Mouse (Mus musculus) erythroblast, adult 5-6 weeks (primary cell): Measurements from ENCODE around the gene Snupn. TPM values are rescaled to one million over a fixed set of nuclear protein-coding genes. Genes with fewer than 3 reads are reported as not detected.
"Not testable (repeated sequence)": the region's sequence is repeated elsewhere in the genome, so short reads cannot be mapped to it uniquely, and the experiment has no call there.

Experiments used
- ATAC-seq: replicated peaks from 2 replicates; pipeline ENCODE4 v1.8.0; 2016; ENCODE audit warnings: moderate number of reproducible peaks, mild to moderate bottlenecking, moderate TSS enrichment, inconsistent platforms; ENCODE audit not compliant: poor library complexity, low FRiP score, severe bottlenecking
- total RNA-seq, 2 experiments: library from RNA; stranded (forward) in 1 of 2; stranded (reverse) in 1 of 2; fragments of 150-400 nt in 1 of 2; fragments of 200-764, 138-1000 nt in 1 of 2; gene quantifications; 2 replicates each; pipeline versions ENCODE4 v1.2.3 to v1.2.4; 2015 to 2017; ENCODE audit warnings: low replicate concordance in 2 of 2

Gene Snupn
- total RNA-seq, 2 experiments from 2014 or later: 1.6 to 4.0 TPM

GRCm38 (mm10) chr9:56995198-56996027 lies 44.7 kb downstream of the Snupn start:
- peak; percentile 67 for ATAC-seq

- no peak for ATAC-seq
Observed at GRCm38 (mm10) chr9:56996028-56996346, 45.3 kb downstream of the Snupn start.

- not testable (repeated sequence) for ATAC-seq
Observed at GRCm38 (mm10) chr9:56997206-56997605, 46.5 kb downstream of the Snupn start.

GRCm38 (mm10) chr9:57003011-57003410 lies 52.3 kb downstream of the Snupn start:
- no peak for ATAC-seq

- ATAC-seq: no peak
Observed at GRCm38 (mm10) chr9:57012393-57012792, 61.7 kb downstream of the Snupn start.

GRCm38 (mm10) chr9:57012895-57013294 lies 62.2 kb downstream of the Snupn start:
- no peak for ATAC-seq

GRCm38 (mm10) chr9:57013756-57014155 lies 63.1 kb downstream of the Snupn start:
- ATAC-seq: no peak

- ATAC-seq: no peak
Observed at GRCm38 (mm10) chr9:57014766-57015165, 64.1 kb downstream of the Snupn start.

- ATAC-seq: no peak
Observed at GRCm38 (mm10) chr9:57017631-57018030, 67.0 kb downstream of the Snupn start.

- no peak for ATAC-seq
Observed at GRCm38 (mm10) chr9:57031756-57032155, 81.1 kb downstream of the Snupn start.

Other genes with a start within 250 kb of the Snupn start
- not detected in 2 replicates for gene Lingo1, start 154.4 kb upstream of the Snupn start, total RNA-seq (2015; ENCODE audit: low replicate concordance)
- not detected in 2 replicates for gene Lingo1, start 154.4 kb upstream of the Snupn start, total RNA-seq (2017; ENCODE audit: low replicate concordance)
- not detected in 2 replicates for gene Odf3l1, start 86.2 kb upstream of the Snupn start, total RNA-seq (2015; ENCODE audit: low replicate concordance)
- gene Odf3l1, start 86.2 kb upstream of the Snupn start, total RNA-seq (2017; ENCODE audit: low replicate concordance): not detected in 2 replicates
- gene Cspg4, start 85.8 kb upstream of the Snupn start, total RNA-seq (2015; ENCODE audit: low replicate concordance): not detected in 2 replicates
- gene Cspg4, start 85.8 kb upstream of the Snupn start, total RNA-seq (2017; ENCODE audit: low replicate concordance): 0.28 TPM in 1 of 2 replicates, not detected in the other
- 0.38 and 1.3 TPM in 2 replicates for gene Snx33, start 22.5 kb upstream of the Snupn start, total RNA-seq (2015; ENCODE audit: low replicate concordance)
- 0.17 and 0.56 TPM in 2 replicates for gene Snx33, start 22.5 kb upstream of the Snupn start, total RNA-seq (2017; ENCODE audit: low replicate concordance)
- gene Imp3, start 13.4 kb upstream of the Snupn start, total RNA-seq (2015; ENCODE audit: low replicate concordance): 18.4 and 45.7 TPM in 2 replicates
- 15.3 and 20.1 TPM in 2 replicates for gene Imp3, start 13.4 kb upstream of the Snupn start, total RNA-seq (2017; ENCODE audit: low replicate concordance)
- gene Ptpn9, start 44.0 kb downstream of the Snupn start, total RNA-seq (2015; ENCODE audit: low replicate concordance): 5.0 and 8.6 TPM in 2 replicates
- 2.4 and 3.1 TPM in 2 replicates for gene Ptpn9, start 44.0 kb downstream of the Snupn start, total RNA-seq (2017; ENCODE audit: low replicate concordance)
- 23.8 and 29.8 TPM in 2 replicates for gene Sin3a, start 121.2 kb downstream of the Snupn start, total RNA-seq (2015; ENCODE audit: low replicate concordance)
- gene Sin3a, start 121.2 kb downstream of the Snupn start, total RNA-seq (2017; ENCODE audit: low replicate concordance): 24.5 and 35.1 TPM in 2 replicates
- gene Man2c1, start 179.8 kb downstream of the Snupn start, total RNA-seq (2015; ENCODE audit: low replicate concordance): 12.3 and 15.3 TPM in 2 replicates
- 9.2 and 21.7 TPM in 2 replicates for gene Man2c1, start 179.8 kb downstream of the Snupn start, total RNA-seq (2017; ENCODE audit: low replicate concordance)
- 0.84 and 1.3 TPM in 2 replicates for gene Neil1, start 197.4 kb downstream of the Snupn start, total RNA-seq (2015; ENCODE audit: low replicate concordance)
- 1.8 TPM in 1 of 2 replicates, not detected in the other for gene Neil1, start 197.4 kb downstream of the Snupn start, total RNA-seq (2017; ENCODE audit: low replicate concordance)
- gene Commd4, start 207.5 kb downstream of the Snupn start, total RNA-seq (2015; ENCODE audit: low replicate concordance): 28.2 and 55.5 TPM in 2 replicates
- 4.3 and 25.0 TPM in 2 replicates for gene Commd4, start 207.5 kb downstream of the Snupn start, total RNA-seq (2017; ENCODE audit: low replicate concordance)